Mouse (Mus musculus): Measurements from ENCODE around the gene Hdac7. TPM values are rescaled to one million over a fixed set of nuclear protein-coding genes. Genes with fewer than 3 reads are reported as not detected.

The Hdac7 gene
- polyA plus RNA-seq, 1 experiment from 2014 or later: 210 TPM

GRCm38 (mm10) chr15:97829432-97829831, 14.9 kb downstream of the Hdac7 start:
- in situ Hi-C loops (cut with MboI; ENCODE audit: low pct_unique_long_range_greater_than_20kb): no loop called here
- H3K27me3 ChIP-seq: no peaks in the 10 kb centered on the region
- ChIA-PET POLR2A (interaction anchor here (0.8 to 3.4 kb wide), 14 partner anchors 8 to 45 kb away, joined by 3 to 43 read pairs (median 5); partner anchors contain the start of gene Hdac7), CTCF (interaction anchor here (0.9 to 3.1 kb wide), 16 partner anchors 8 to 134 kb away, joined by 3 to 25 read pairs (median 6); partner anchors contain the start of gene Tmem106c)
- DNase-seq (ENCODE audit: low read depth, low spot score): no peak
- no peak for ATAC-seq
- no peak for TF ChIP-seq CTCF (IDR thresholded peaks at IDR 0.05)

- no peak for ATAC-seq
- no peak for TF ChIP-seq CTCF (IDR thresholded peaks at IDR 0.05)
- ChIA-PET CTCF (interaction anchor here (0.9 to 3.1 kb wide), 16 partner anchors 8 to 135 kb away, joined by 3 to 25 read pairs (median 6); partner anchors contain the start of gene Tmem106c), POLR2A (interaction anchor here (1.0 to 3.4 kb wide), 10 partner anchors 8 to 41 kb away, joined by 3 to 43 read pairs (median 8); partner anchors contain the start of gene Hdac7)
- H3K27me3 ChIP-seq: no peaks in the 10 kb centered on the region
- in situ Hi-C loops (cut with MboI; ENCODE audit: low pct_unique_long_range_greater_than_20kb): no loop called here
- DNase-seq (ENCODE audit: low read depth, low spot score): no peak
Observed at GRCm38 (mm10) chr15:97828901-97829338, 15.4 kb downstream of the Hdac7 start.

GRCm38 (mm10) chr15:97828221-97828842, 16.0 kb downstream of the Hdac7 start:
- DNase-seq (ENCODE audit: low read depth, low spot score) (no peak), ATAC-seq (no peak)
- H3K27me3 ChIP-seq: no peaks in the 10 kb centered on the region
- ChIA-PET POLR2A (interaction anchor here (1.0 to 3.4 kb wide), 10 partner anchors 7 to 40 kb away, joined by 3 to 43 read pairs (median 8); partner anchors contain the start of gene Hdac7), CTCF (interaction anchor here (1.0 to 3.1 kb wide), 12 partner anchors 9 to 136 kb away, joined by 3 to 25 read pairs (median 7); partner anchors contain the start of gene Tmem106c)
- no peak for TF ChIP-seq CTCF (IDR thresholded peaks at IDR 0.05)
- in situ Hi-C loops (cut with MboI; ENCODE audit: low pct_unique_long_range_greater_than_20kb): no loop called here

- no peaks in the 10 kb centered on the region for H3K27me3 ChIP-seq
- ChIA-PET POLR2A (interaction anchor here (1.0 kb wide), 1 partner anchor 15 kb away, joined by 3 read pairs; no protein-coding TSS in a partner anchor), CTCF (interaction anchor here (1.1 to 10.9 kb wide), 2 partner anchors 13 to 16 kb away, joined by 3 to 119 read pairs; partner anchors contain the start of gene Hdac7)
- ATAC-seq (no peak), DNase-seq (ENCODE audit: low read depth, low spot score) (no peak)
- in situ Hi-C loops (cut with MboI; ENCODE audit: low pct_unique_long_range_greater_than_20kb): no loop called here
- TF ChIP-seq CTCF (IDR thresholded peaks at IDR 0.05): no peak
Observed at GRCm38 (mm10) chr15:97827401-97827800, 16.9 kb downstream of the Hdac7 start.

- TF ChIP-seq CTCF (IDR thresholded peaks at IDR 0.05): no peak
- in situ Hi-C loops (cut with MboI; ENCODE audit: low pct_unique_long_range_greater_than_20kb): no loop called here
- H3K27me3 ChIP-seq: no peaks in the 10 kb centered on the region
- DNase-seq (ENCODE audit: low read depth, low spot score) (no peak), ATAC-seq (no peak)
- POLR2A ChIA-PET: interaction anchor here (0.9 to 5.6 kb wide), 3 partner anchors 11 to 15 kb away, joined by 3 to 48 read pairs (median 3); no protein-coding TSS in a partner anchor
- CTCF ChIA-PET: interaction anchor here (0.6 to 10.9 kb wide), 6 partner anchors 14 to 43 kb away, joined by 3 to 119 read pairs (median 3); partner anchors contain the start of gene Hdac7
Observed at GRCm38 (mm10) chr15:97826588-97827261, 17.6 kb downstream of the Hdac7 start.

- ChIA-PET CTCF (interaction anchor here (0.6 to 10.9 kb wide), 9 partner anchors 14 to 42 kb away, joined by 3 to 119 read pairs (median 3); partner anchors contain the start of gene Hdac7), POLR2A (interaction anchor here (0.8 to 5.6 kb wide), 6 partner anchors 11 to 17 kb away, joined by 3 to 48 read pairs (median 6); no protein-coding TSS in a partner anchor)
- ATAC-seq: no peak
- in situ Hi-C loops (cut with MboI; ENCODE audit: low pct_unique_long_range_greater_than_20kb): no loop called here
- no peak for DNase-seq (ENCODE audit: low read depth, low spot score)
- H3K27me3 ChIP-seq: no peaks in the 10 kb centered on the region
- no peak for TF ChIP-seq CTCF (IDR thresholded peaks at IDR 0.05)
Observed at GRCm38 (mm10) chr15:97825941-97826587, 18.2 kb downstream of the Hdac7 start.

- ATAC-seq (peak; percentile 63), DNase-seq (ENCODE audit: low read depth, low spot score) (no peak)
- no peaks in the 10 kb centered on the region for H3K27me3 ChIP-seq
- in situ Hi-C loops (cut with MboI; ENCODE audit: low pct_unique_long_range_greater_than_20kb): no loop called here
- no peak for TF ChIP-seq CTCF (IDR thresholded peaks at IDR 0.05)
- ChIA-PET POLR2A (interaction anchor here (0.6 to 5.6 kb wide), 8 partner anchors 10 to 58 kb away, joined by 3 to 48 read pairs (median 4); no protein-coding TSS in a partner anchor), CTCF (interaction anchor here (0.7 to 10.9 kb wide), 8 partner anchors 13 to 49 kb away, joined by 3 to 119 read pairs (median 4); partner anchors contain the start of gene Hdac7)
Observed at GRCm38 (mm10) chr15:97825071-97825940, 19.0 kb downstream of the Hdac7 start.

- H3K27me3 ChIP-seq: no peaks in the 10 kb centered on the region
- in situ Hi-C loops (cut with MboI; ENCODE audit: low pct_unique_long_range_greater_than_20kb): no loop called here
- DNase-seq (ENCODE audit: low read depth, low spot score) (no peak), ATAC-seq (no peak)
- CTCF ChIA-PET: interaction anchor here (1.8 to 10.9 kb wide), 5 partner anchors 12 to 30 kb away, joined by 3 to 119 read pairs (median 10); partner anchors contain the start of gene Hdac7
- POLR2A ChIA-PET: interaction anchor here (1.0 to 5.6 kb wide), 8 partner anchors 9 to 33 kb away, joined by 4 to 48 read pairs (median 10); partner anchors contain the start of gene Hdac7
- no peak for TF ChIP-seq CTCF (IDR thresholded peaks at IDR 0.05)
Observed at GRCm38 (mm10) chr15:97824042-97824441, 20.3 kb downstream of the Hdac7 start.

GRCm38 (mm10) chr15:97823479-97823878, 20.8 kb downstream of the Hdac7 start:
- in situ Hi-C loops (cut with MboI; ENCODE audit: low pct_unique_long_range_greater_than_20kb): no loop called here
- DNase-seq (ENCODE audit: low read depth, low spot score) (no peak), ATAC-seq (no peak)
- POLR2A ChIA-PET: interaction anchor here (1.0 to 5.6 kb wide), 8 partner anchors 10 to 33 kb away, joined by 4 to 48 read pairs (median 10); partner anchors contain the start of gene Hdac7
- CTCF ChIA-PET: interaction anchor here (1.2 to 10.9 kb wide), 3 partner anchors 9 to 17 kb away, joined by 4 to 119 read pairs (median 21); partner anchors contain the start of gene Hdac7
- no peaks in the 10 kb centered on the region for H3K27me3 ChIP-seq
- TF ChIP-seq CTCF (IDR thresholded peaks at IDR 0.05): no peak

All from Patski (cell line).